Mouse (Mus musculus): ENCODE measurements around the gene Tmem132a. TPM values are rescaled to one million over a fixed set of nuclear protein-coding genes. Genes with fewer than 3 reads are reported as not detected.

The Tmem132a gene
- total and polyA plus RNA-seq, 3 experiments, result not detected

DNA sequence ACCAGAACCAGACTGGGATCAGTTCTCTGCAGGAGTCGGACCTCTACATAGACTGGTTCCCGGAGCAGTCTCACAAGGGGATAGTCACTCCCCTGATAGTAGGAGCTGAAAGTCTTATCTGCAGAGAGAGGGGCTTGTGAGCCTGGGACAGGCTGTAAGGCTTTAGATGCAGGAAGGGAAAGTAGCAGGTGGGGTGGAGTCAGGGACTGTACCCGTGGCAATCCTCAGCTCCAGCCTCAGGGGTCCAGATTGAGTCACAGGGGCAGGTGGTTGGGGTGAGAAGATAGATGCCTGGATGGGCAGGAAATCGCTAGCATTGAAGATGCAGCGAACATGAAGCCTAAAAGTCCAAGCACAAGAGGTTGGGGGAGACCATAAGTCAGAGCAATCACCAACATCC lies 46.8 kb upstream of the Tmem132a start:
- Histone ChIP-seq H3K4me1 (ENCODE audit: control insufficient read depth in 1 of 2, insufficient read depth in 2 of 2, low read length in 2 of 2) (peaks cover 0 to 10% of the 10 kb centered on the region in 2 experiments; a peak in 2 of 4 replicates), H3K27me3 (ENCODE audit: control insufficient read depth in 1 of 2, insufficient read depth in 2 of 2, low read length in 2 of 2) (no peaks in the 10 kb centered on the region), H3K36me3 (ENCODE audit: control insufficient read depth in 1 of 2, insufficient read depth in 2 of 2, low read length in 2 of 2) (no peaks in the 10 kb centered on the region), H3K9ac (ENCODE audit: control insufficient read depth, low read depth, low read length, poor library complexity, severe bottlenecking) (no peak overlapping the region), H3K27ac (ENCODE audit: control insufficient read depth, low read depth, low read length) (no peak overlapping the region), H3K9me3 (replicated peaks; ENCODE audit: insufficient read depth, low read length) (no peaks in the 10 kb centered on the region), H3K79me2 (ENCODE audit: control insufficient read depth, insufficient read depth, low read length, poor library complexity) (no peaks in the 10 kb centered on the region), H3K4me3 (ENCODE audit: control insufficient read depth in 1 of 2, insufficient read depth in 1 of 2, low read depth in 2 of 2, low read length in 2 of 2) (no peak overlapping the region)
- TF ChIP-seq ZMIZ1 (IDR thresholded peaks at IDR 0.05; ENCODE audit: low read depth, low read length) (no peak), SIN3A (IDR thresholded peaks at IDR 0.05; ENCODE audit: low read length) (no peak), HCFC1 (IDR thresholded peaks at IDR 0.05; ENCODE audit: low read depth, low read length) (no peak), GATA1 (IDR thresholded peaks at IDR 0.05; ENCODE audit: low read depth, low read length) (no peak), POLR2A (IDR thresholded peaks at IDR 0.05; ENCODE audit: control insufficient read depth in 1 of 2, insufficient read depth in 1 of 2, low read depth in 1 of 2, low read length in 2 of 2, poor library complexity in 1 of 2) (no peak), EP300 (IDR thresholded peaks at IDR 0.05; ENCODE audit: low read depth in 1 of 2, low read length in 2 of 2) (no peak), MEF2A (IDR thresholded peaks at IDR 0.05; ENCODE audit: extremely low read depth, insufficient replicate concordance, low read depth, low read length, poor library complexity, severe bottlenecking) (no peak), MYC (IDR thresholded peaks at IDR 0.05; ENCODE audit: low read depth, low read length) (no peak), MAX (IDR thresholded peaks at IDR 0.05; ENCODE audit: low read length) (no peak), MYB (IDR thresholded peaks at IDR 0.05; ENCODE audit: low read depth, low read length) (no peak), UBTF (IDR thresholded peaks at IDR 0.05; ENCODE audit: borderline replicate concordance, insufficient read depth, low read depth, low read length) (no peak), RCOR1 (IDR thresholded peaks at IDR 0.05; ENCODE audit: low read depth, low read length) (no peak), MAZ (IDR thresholded peaks at IDR 0.05; ENCODE audit: low read depth, low read length) (no peak)
- DNase-seq (ENCODE audit: low read depth, low spot score), result no peak

GRCm38 (mm10) chr19:10914870-10915269 lies 45.1 kb upstream of the Tmem132a start:
- Histone ChIP-seq H3K79me2 (ENCODE audit: control insufficient read depth, insufficient read depth, low read length, poor library complexity) (no peaks in the 10 kb centered on the region), H3K9me3 (replicated peaks; ENCODE audit: insufficient read depth, low read length) (no peaks in the 10 kb centered on the region), H3K27ac (ENCODE audit: control insufficient read depth, low read depth, low read length) (no peak overlapping the region), H3K4me1 (ENCODE audit: control insufficient read depth in 1 of 2, insufficient read depth in 2 of 2, low read length in 2 of 2) (peaks cover 0 to 10% of the 10 kb centered on the region in 2 experiments; a peak in 2 of 4 replicates), H3K27me3 (ENCODE audit: control insufficient read depth in 1 of 2, insufficient read depth in 2 of 2, low read length in 2 of 2) (no peaks in the 10 kb centered on the region), H3K9ac (ENCODE audit: control insufficient read depth, low read depth, low read length, poor library complexity, severe bottlenecking) (no peak overlapping the region), H3K4me3 (ENCODE audit: control insufficient read depth in 1 of 2, insufficient read depth in 1 of 2, low read depth in 2 of 2, low read length in 2 of 2) (no peak overlapping the region), H3K36me3 (ENCODE audit: control insufficient read depth in 1 of 2, insufficient read depth in 2 of 2, low read length in 2 of 2) (no peaks in the 10 kb centered on the region)
- TF ChIP-seq POLR2A (IDR thresholded peaks at IDR 0.05; ENCODE audit: control insufficient read depth in 1 of 2, insufficient read depth in 1 of 2, low read depth in 1 of 2, low read length in 2 of 2, poor library complexity in 1 of 2), result no peak
- no peak for TF ChIP-seq JUND (IDR thresholded peaks at IDR 0.05; ENCODE audit: low read depth, low read length)
- no peak for TF ChIP-seq CTCF (IDR thresholded peaks at IDR 0.05 in 2 of 3, conservative IDR thresholded peaks at IDR 0.05 in 1 of 3; ENCODE audit: control insufficient read depth in 1 of 3, insufficient read depth in 1 of 3, low read depth in 2 of 3, low read length in 3 of 3, poor library complexity in 1 of 3, severe bottlenecking in 1 of 3)
- TF ChIP-seq EP300 (IDR thresholded peaks at IDR 0.05; ENCODE audit: low read depth in 1 of 2, low read length in 2 of 2), result no peak
- TF ChIP-seq ZMIZ1 (IDR thresholded peaks at IDR 0.05; ENCODE audit: low read depth, low read length), result no peak
- TF ChIP-seq MEF2A (IDR thresholded peaks at IDR 0.05; ENCODE audit: extremely low read depth, insufficient replicate concordance, low read depth, low read length, poor library complexity, severe bottlenecking), result no peak
- TF ChIP-seq ELF1 (IDR thresholded peaks at IDR 0.05; ENCODE audit: low read depth, low read length), result no peak
- TF ChIP-seq SMC3 (IDR thresholded peaks at IDR 0.05; ENCODE audit: low read depth, low read length), result no peak
- TF ChIP-seq MXI1 (IDR thresholded peaks at IDR 0.05; ENCODE audit: low read depth, low read length), result no peak
- TF ChIP-seq CHD1 (IDR thresholded peaks at IDR 0.05; ENCODE audit: low read depth, low read length), result no peak
- no peak for TF ChIP-seq USF2 (IDR thresholded peaks at IDR 0.05; ENCODE audit: borderline replicate concordance in 1 of 2, insufficient read depth in 1 of 2, low read depth in 1 of 2, low read length in 2 of 2)
- no peak for TF ChIP-seq TAL1 (IDR thresholded peaks at IDR 0.05; ENCODE audit: low read length)
- no peak for TF ChIP-seq RAD21 (IDR thresholded peaks at IDR 0.05; ENCODE audit: low read depth, low read length)
- TF ChIP-seq KAT2A (conservative IDR thresholded peaks at IDR 0.05; ENCODE audit: low read depth, low read length), result no peak
- no peak for TF ChIP-seq GABPA (IDR thresholded peaks at IDR 0.05; ENCODE audit: low read depth, low read length)
- no peak for TF ChIP-seq USF1 (IDR thresholded peaks at IDR 0.05; ENCODE audit: low read depth, low read length)
- no peak for DNase-seq (ENCODE audit: low read depth, low spot score)

Data from MEL (cell line).